Mouse (Mus musculus): Measurements from ENCODE around the gene Ntn1. TPM values are rescaled to one million over a fixed set of nuclear protein-coding genes. Genes with fewer than 3 reads are reported as not detected.

Gene Ntn1
- total RNA-seq, 2 experiments from 2014 or later: 6.2 to 7.3 TPM

DNA sequence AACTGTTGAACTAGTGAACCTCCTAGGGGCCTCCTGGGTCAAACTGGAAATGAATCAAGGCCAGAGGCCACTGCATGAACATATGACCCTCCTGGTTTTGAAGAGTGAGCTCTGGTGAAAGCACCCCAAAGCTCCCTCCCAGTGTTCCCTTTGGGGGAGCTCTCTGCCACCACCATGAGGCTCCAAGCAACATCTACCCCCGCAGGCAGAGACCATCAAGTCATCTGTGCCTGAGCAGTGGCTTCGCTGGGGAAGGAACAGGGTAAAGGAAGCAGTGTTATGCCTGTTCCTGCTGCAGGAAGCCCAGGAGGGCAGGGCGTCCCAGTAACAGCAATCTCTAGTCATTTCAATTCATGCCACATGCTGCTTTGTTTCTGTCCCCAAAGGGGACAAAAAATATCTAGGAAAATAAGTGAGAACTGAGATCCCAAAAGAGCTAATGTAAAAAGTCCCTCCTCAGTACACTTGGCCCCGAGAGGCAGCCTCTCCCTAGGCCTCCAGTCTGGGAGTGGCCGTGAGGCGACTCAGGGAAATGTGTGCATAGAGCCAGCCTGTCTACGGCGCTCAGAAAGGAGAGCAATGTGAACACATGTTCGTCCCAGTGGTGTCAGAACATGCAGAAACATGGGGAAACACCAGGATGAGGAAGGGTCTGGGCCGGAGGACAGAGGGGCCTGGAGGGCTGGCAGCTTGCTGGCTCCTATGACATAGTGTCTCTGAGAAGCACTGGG is 139.3 kb downstream of the Ntn1 start:
- no peak for DNase-seq

- DNase-seq: no peak
Measured at GRCm38 (mm10) chr11:68260399-68260798, 140.2 kb downstream of the Ntn1 start.

GRCm38 (mm10) chr11:68258498-68258897 is 142.1 kb downstream of the Ntn1 start:
- DNase-seq: no peak

- no peak for DNase-seq
Measured at GRCm38 (mm10) chr11:68253531-68253930, 147.1 kb downstream of the Ntn1 start.

GRCm38 (mm10) chr11:68250106-68250505 is 150.5 kb downstream of the Ntn1 start:
- no peak for DNase-seq

DNA sequence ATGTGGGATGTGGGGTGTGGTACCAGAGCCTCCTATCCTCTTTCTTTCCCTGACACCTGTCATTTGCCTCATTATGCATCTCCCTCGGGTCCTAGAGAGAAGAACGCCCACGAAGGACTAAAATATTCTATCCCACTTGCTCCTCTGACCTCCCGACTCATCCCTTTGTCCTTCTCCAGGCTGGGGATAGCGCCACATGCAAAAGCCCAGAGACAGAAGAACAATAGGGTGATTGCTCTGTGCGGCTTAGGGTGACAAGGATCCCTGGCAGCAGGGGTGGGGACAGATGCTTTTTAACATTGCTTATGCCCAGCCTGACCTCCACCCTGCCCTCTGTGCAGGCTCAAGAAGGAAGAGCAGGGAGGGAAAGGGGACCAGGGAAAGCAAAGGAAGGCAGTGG is 152.7 kb downstream of the Ntn1 start:
- no peak for DNase-seq

DNA sequence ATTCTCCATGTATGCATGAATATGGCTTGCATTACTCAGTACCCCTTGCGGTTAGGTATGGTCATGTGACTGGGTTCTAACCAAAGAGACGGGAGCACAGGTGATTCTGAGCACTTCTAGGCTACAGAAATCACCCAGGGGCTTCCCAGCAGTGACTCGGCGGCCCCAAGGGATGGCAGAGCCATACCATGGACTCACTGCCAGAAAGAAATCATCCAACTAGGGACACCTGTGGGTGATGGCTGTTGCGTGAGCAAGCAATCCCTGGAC is 155.7 kb downstream of the Ntn1 start:
- no peak for DNase-seq

- DNase-seq: no peak
Measured at GRCm38 (mm10) chr11:68244254-68244991, 156.2 kb downstream of the Ntn1 start.

DNA sequence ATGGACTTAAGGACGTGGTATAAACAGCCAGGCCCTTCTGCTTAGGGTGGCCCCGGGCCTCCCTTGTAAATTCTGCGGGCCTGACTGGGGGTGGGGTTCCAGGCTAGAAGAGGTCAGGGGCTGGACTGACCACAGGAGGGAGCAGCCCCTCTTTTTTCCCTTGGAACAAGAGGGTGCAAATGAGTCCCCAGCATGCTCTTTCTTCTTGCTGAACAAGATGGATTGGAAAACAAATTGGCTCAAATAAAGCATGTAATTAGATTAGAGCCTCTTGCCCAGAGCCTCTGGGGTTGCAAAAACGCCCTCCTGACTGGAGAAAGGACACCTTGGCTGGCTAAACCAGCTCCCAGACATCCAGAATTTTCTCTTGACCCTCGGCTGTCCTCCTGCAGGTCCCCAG is 160.9 kb downstream of the Ntn1 start:
- no peak for DNase-seq

DNA sequence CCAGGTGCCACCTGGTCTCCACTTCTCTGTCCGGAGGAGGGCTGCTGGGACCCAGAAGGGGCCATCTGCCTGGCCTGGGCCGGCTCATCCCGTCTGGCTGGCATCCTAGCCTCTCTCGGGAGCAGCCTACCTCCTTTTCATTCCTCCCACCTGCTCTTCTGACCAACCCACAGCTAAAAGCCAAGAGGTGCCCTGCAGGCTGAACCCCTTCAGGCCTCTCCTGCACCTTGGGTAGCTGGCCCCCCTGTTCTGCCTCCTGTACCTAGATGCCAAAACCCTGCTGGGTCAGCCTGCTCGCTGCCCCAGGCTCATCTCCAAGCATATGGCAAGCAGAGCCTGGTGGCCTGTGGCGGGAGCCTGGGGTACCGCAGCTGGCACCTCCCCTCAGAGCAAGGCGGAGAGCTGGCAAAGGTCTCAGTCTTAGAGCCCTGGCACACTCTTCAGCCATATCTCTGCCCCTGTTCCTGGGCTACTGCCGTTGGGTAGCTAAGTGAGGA is 167.1 kb downstream of the Ntn1 start:
- no peak for DNase-seq

DNA sequence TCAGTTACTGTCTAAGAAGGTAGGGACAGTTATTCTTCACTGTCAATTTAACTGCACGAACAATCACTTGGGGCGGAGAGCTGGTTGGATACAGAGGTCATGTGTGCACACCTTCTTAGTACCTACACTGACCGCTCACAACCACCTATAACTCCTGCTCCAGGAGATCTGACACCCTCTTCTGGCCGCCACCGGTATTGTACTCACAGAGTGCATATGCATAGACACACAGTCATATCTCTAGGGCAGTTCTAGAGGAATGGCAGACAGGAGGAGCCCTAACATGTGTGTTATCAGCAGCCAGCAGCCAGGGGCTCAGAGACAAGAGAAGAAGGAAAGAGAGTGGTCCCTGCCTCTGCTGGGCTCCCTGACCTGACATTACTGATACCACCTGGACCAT is 169.1 kb downstream of the Ntn1 start:
- no peak for DNase-seq

DNA sequence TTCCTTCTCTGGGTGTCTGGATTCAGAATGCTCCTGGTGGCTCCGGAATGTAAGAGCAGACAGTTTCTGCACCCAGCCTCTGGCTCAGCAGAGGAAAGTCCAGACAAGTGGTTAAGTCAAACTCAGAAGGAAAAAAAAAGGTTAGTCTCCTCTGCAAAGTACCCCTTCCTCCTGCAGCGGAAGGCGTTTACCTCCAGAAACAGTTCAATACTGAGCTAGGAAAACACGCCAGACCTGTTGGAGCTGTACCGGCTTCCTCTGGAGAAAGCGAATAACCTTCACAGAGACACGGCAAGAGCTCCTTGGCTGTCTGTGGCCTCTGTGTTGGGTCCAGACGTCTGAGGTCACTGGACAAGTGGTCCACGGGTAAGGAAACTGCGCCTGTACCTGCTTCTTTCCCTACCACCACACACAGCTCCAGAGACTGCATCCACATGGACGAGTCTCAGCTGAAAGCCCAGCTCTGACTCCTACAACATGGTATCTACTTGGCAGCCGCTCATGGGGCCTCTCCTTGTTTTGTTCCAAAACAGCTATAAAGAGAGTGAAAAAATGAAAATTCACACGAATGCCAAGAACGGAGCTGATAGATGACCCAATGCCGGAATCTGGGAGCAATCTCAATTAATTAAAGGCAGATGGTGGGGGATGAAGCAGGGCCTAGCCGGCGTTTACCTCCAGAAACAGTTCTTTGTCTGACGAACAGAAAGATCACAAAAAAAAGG is 171.5 kb downstream of the Ntn1 start:
- no peak for DNase-seq

GRCm38 (mm10) chr11:68227837-68228236 is 172.8 kb downstream of the Ntn1 start:
- no peak for DNase-seq

DNA sequence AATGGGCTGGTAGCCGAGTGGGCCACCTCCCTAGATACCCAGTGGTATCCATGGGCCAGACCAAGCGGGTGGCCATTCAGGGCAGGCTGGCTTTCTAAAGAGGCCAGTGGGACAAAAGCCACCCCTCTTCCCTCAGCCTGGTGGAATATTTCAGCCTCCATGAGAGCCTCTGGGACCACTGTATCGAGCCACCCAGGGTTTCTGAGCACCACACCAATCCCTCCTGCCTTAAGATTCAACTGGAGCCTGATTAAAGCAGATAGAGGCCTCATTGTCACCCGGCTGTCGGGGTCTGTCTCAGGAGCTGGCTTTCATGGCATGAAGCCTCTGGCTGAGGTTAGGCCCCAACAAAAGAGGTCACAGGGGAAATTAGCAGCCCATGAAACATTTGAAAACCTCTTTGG is 174.0 kb downstream of the Ntn1 start:
- DNase-seq: no peak

DNA sequence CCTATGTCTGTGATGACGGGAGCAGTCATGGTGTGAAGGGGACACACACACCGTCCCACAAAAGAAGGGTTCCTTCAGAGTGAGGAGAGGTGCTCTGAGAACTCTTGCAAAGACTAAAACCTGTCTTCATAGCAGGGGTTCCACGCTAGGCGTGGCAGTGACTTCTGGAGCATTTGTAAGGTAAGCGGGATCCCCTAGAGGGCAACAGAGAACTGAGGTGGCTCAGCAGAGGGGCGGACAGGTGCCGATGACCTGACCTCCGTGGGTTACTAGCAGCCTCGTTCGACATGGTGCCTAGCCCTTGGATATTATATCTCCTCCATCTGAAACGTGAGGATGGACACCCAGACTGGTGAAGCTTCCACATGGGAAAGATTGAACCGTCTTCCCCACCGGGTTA is 177.5 kb downstream of the Ntn1 start:
- DNase-seq: no peak

DNA sequence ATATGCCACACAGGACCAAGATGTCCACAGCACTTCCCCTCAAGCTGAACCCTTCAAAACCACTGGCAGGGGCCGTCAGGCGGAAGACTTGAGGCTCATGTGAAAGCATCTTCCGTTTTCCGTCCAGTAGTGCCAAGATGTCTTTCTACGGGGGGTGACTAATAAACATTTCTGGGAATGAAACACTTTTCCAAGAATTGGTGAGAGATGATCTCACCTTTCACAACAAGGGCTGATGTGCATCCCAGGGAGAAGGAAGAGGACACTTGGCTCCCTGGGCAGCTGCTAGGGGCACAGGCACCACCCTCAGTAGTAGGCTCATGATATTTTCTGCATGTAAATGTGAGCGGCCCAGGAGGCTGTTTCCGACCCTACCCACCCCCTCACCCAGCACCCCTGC is 178.4 kb downstream of the Ntn1 start:
- no peak for DNase-seq

GRCm38 (mm10) chr11:68220733-68221132 is 179.9 kb downstream of the Ntn1 start:
- DNase-seq: no peak

- no peak for DNase-seq
Measured at GRCm38 (mm10) chr11:68216041-68216440, 184.6 kb downstream of the Ntn1 start.

DNA sequence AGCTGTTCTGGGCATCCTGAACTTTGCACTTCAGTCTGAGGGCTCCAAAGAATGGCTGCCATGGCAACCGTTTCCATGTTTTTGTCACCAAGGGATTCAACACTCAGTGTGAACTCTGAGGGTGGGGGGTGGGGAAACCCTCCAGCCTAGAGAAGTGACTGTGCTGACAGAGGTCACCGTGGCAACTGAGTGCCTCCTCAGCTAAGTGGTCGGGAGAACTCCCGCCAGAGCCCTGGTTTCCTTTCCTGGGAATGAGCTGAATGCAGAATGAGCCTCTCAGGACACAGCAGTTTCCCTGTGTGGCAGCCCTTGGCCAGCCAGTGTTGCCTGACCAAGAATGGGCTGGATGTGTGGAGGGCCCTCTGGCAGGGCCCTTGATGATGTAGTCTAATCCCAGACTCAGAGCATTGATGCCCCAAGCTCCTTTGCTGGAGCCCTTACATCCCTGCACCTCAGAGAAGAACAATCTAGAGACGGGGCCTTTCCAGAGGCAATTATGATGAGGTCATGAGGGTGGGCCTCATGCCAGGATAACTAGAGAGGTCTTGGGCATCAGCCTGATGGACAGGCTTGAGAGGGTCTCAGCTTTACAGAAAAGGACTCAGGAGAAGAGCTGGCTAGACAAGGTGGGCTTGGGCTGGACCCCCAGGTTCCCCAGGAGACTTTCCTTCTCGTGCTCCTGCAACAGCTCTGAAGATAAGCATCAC is 185.3 kb downstream of the Ntn1 start:
- DNase-seq: no peak

- no peak for DNase-seq
Measured at GRCm38 (mm10) chr11:68214496-68215205, 186.0 kb downstream of the Ntn1 start.

GRCm38 (mm10) chr11:68213896-68214295 is 186.7 kb downstream of the Ntn1 start:
- DNase-seq: no peak

- DNase-seq: peak in 1 of 2 experiments; percentile 36
Measured at GRCm38 (mm10) chr11:68211924-68212578, 188.6 kb downstream of the Ntn1 start.

Measured in layer of hippocampus, postnatal 36 days (tissue).